Mouse (Mus musculus) megakaryocyte, embryonic 14.5 days (primary cell): Measurements from ENCODE around the gene Ccdc126.

Source experiments
- FLI1 ChIP-seq: IDR thresholded peaks from 2 replicates; pipeline ENCODE4 v1.6.1; 2012; ENCODE audit warnings: low read length, inconsistent platforms, mixed read lengths
- GATA1 ChIP-seq: IDR thresholded peaks from 3 replicates; pipeline ENCODE4 v1.6.1; 2012; ENCODE audit warnings: mixed read lengths, low read length, inconsistent platforms, borderline replicate concordance

DNA sequence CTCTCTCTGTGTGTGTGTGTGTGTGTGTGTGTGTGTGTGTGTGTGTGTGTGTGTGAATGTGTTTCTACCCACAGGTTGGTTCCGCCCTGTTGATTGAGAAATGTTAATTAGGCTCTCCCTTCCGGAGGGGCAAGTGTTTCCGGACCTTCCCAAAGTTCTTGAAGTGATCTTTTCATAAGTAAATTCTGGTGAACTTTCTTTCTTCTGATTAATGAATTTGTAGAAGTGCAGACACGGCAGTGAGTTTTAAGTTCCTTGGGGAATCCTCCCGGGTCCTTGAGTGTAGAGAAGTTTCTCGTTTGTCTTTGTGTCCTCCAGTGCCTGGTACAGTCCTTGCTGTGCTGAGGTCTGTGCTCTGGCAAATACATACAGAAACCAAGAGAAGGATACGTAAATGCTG is 43.8 kb upstream of the Ccdc126 start:
- TF ChIP-seq FLI1: no peak
- TF ChIP-seq GATA1: no peak
